Mouse (Mus musculus) ES-Bruce4 (cell line): ENCODE results near the gene Disc1. TPM values are rescaled to one million over a fixed set of nuclear protein-coding genes. Genes with fewer than 3 reads are reported as not detected.

Experiments used
- H3K27ac ChIP-seq: 2 replicates; pipeline ENCODE4 v1.5.1; 2012; ENCODE audit warnings: low read length, inconsistent platforms; ENCODE audit not compliant: insufficient read depth
- H3K27me3 ChIP-seq: 2 replicates; pipeline ENCODE4 v1.6.1; 2012; ENCODE audit warnings: mild to moderate bottlenecking, low read length, inconsistent platforms; ENCODE audit not compliant: control insufficient read depth, poor library complexity, insufficient read depth, severe bottlenecking
- H3K36me3 ChIP-seq: 2 replicates; pipeline ENCODE4 v1.6.1; 2012; ENCODE audit warnings: inconsistent platforms, mild to moderate bottlenecking, low read length, moderate library complexity; ENCODE audit not compliant: control insufficient read depth, poor library complexity, insufficient read depth, severe bottlenecking
- H3K4me1 ChIP-seq: one replicate; pipeline ENCODE4 v1.8.1; 2011; ENCODE audit warnings: low read length; ENCODE audit not compliant: control insufficient read depth, insufficient read depth
- H3K4me3 ChIP-seq: 2 replicates; pipeline ENCODE4 v1.5.1; 2011; ENCODE audit warnings: low read depth, mild to moderate bottlenecking, low read length
- H3K9ac ChIP-seq: 2 replicates; pipeline ENCODE4 v1.6.1; 2012; ENCODE audit warnings: low read depth, mild to moderate bottlenecking, inconsistent platforms; ENCODE audit not compliant: poor library complexity, severe bottlenecking
- H3K9me3 ChIP-seq: replicated peaks from 2 replicates; pipeline ENCODE4 v1.6.1; 2012; ENCODE audit warnings: mild to moderate bottlenecking, low read length, inconsistent platforms; ENCODE audit not compliant: control insufficient read depth, poor library complexity, insufficient read depth, severe bottlenecking
- CTCF ChIP-seq: IDR thresholded peaks from one replicate; pipeline ENCODE4 v1.8.1; 2011; ENCODE audit warnings: low read depth, low read length
- EP300 ChIP-seq: IDR thresholded peaks from 2 replicates; pipeline ENCODE4 v1.6.1; 2011; ENCODE audit warnings: low read depth, low read length; ENCODE audit not compliant: insufficient read depth
- POLR2A ChIP-seq: IDR thresholded peaks from one replicate; pipeline ENCODE4 v1.8.1; 2011; ENCODE audit warnings: low read length; ENCODE audit not compliant: insufficient read depth
- polyA plus RNA-seq: library from polyadenylated mRNA; stranded (reverse); fragments of >200 nt; gene quantifications from 2 replicates; pipeline ENCODE4 v1.2.4, GENCODE M21; 2011; ENCODE audit warnings: low read depth; ENCODE audit not compliant: missing spikeins, insufficient read depth, insufficient read length

The Disc1 gene
- polyA plus RNA-seq, 1 experiment = not detected

DNA sequence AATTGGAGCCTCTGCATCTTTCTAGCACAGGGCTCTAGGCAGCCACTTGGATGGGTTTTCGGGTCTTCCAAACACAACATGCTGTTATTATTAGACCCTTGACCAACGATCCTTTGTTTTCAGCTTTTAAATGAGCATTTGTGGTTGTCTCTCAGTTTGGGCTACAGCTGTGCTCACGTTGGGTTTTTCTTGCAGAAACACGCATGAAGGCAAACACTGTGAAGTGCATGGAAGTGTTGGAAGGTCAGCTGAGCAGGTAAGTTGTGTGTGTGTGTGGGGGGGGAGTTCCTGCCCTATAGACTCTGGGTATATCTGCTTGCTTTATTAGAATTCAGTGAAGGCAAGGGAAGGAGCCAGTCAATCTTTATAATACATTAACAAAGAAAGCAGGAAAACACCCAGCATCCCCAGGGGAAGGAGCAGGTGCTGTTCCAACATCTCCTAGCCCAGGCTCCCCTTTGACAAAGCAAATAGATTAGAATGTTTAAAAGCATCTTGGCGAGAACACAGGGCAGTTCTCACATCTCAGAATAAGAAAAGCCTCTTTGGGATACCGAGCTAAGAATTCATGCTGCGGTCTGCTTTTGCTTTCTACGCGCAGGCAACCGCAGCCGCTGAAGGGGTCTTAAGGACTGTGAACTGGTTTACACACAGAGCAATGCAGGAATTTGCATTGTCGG is 164.0 kb downstream of the Disc1 start:
- Histone ChIP-seq H3K9me3 (no peaks in the 10 kb centered on the region), H3K4me3 (no peak overlapping the region), H3K4me1 (no peaks in the 10 kb centered on the region), H3K9ac (no peak overlapping the region), H3K27ac (no peak overlapping the region), H3K36me3 (no peaks in the 10 kb centered on the region), H3K27me3 (no peaks in the 10 kb centered on the region)
- no peak for TF ChIP-seq POLR2A
- no peak for TF ChIP-seq CTCF
- no peak for TF ChIP-seq EP300

DNA sequence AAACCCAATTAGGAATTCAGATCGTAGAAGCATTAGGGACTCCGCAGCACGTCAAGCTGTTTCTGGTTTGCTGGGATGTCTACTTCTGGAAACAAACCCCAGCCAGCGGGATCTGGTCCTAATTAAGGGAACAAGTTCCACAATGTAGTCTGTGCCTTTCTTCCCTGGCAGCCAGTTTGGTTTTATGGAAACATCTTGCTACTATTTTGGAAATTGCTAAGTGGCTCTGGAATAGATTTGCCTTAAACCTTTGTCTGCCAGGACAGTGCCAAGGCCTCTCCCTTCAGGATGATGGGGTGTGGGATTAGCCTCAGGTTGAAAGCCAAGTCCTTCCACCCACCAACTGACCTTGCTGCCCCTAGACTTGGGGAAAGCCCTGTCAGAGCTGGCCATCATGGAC is 164.7 kb downstream of the Disc1 start:
- TF ChIP-seq CTCF = no peak
- no peak for TF ChIP-seq EP300
- TF ChIP-seq POLR2A = no peak

DNA sequence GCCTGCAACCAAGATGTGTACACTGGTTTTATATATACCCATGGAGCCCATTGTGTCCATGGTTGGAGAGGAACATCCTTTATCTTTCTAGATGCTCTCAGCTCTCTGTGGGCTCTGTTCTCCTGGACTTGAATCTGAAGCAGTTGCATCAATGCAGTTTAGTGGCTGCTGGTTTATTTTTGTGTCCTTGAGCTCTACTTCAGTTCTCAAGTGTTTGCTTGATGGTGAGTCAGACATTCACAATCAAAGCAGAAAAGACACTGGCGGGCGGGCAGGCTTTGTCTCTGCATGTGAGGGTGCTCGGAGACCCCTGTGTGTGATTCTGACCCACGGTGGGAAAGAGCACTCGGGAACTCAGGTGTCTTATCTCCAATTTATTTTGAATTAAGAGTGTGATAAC is 166.6 kb downstream of the Disc1 start:
- Histone ChIP-seq H3K27ac (no peak overlapping the region), H3K9ac (no peak overlapping the region), H3K27me3 (no peaks in the 10 kb centered on the region), H3K4me1 (no peaks in the 10 kb centered on the region), H3K9me3 (no peaks in the 10 kb centered on the region), H3K36me3 (no peaks in the 10 kb centered on the region), H3K4me3 (no peak overlapping the region)
- TF ChIP-seq EP300 (no peak), POLR2A (no peak), CTCF (no peak)

More for the DNA sequence above, 164.7 kb downstream of the Disc1 start:
- Histone ChIP-seq H3K9ac (no peak overlapping the region), H3K4me3 (no peak overlapping the region), H3K9me3 (no peaks in the 10 kb centered on the region), H3K27ac (no peak overlapping the region), H3K4me1 (no peaks in the 10 kb centered on the region), H3K27me3 (no peaks in the 10 kb centered on the region), H3K36me3 (no peaks in the 10 kb centered on the region)

DNA sequence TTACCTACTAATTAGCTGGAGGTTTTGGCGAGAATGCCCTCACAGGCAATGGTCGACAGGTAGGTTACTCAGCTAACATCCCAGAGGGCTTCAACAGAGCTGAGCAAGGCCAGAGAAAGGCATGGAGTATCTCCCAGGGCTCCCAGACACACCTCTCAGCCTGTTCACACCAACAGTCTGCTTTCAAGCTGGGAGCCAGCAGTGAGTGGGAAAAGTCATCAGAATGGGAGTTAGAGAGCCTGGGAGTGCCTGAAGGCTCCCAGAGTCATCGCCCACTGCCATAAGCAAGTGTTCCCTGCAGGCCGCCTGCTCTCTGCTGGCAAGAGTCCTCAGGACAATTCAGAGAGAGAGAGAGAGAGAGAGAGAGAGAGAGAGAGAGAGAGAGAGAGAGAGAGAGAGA is 167.1 kb downstream of the Disc1 start:
- no peak overlapping the region for H3K4me3 ChIP-seq
- H3K4me1 ChIP-seq = no peaks in the 10 kb centered on the region
- no peaks in the 10 kb centered on the region for H3K36me3 ChIP-seq
- no peak for TF ChIP-seq CTCF
- H3K9ac ChIP-seq = no peak overlapping the region
- no peak overlapping the region for H3K27ac ChIP-seq
- no peaks in the 10 kb centered on the region for H3K9me3 ChIP-seq
- H3K27me3 ChIP-seq = no peaks in the 10 kb centered on the region

DNA sequence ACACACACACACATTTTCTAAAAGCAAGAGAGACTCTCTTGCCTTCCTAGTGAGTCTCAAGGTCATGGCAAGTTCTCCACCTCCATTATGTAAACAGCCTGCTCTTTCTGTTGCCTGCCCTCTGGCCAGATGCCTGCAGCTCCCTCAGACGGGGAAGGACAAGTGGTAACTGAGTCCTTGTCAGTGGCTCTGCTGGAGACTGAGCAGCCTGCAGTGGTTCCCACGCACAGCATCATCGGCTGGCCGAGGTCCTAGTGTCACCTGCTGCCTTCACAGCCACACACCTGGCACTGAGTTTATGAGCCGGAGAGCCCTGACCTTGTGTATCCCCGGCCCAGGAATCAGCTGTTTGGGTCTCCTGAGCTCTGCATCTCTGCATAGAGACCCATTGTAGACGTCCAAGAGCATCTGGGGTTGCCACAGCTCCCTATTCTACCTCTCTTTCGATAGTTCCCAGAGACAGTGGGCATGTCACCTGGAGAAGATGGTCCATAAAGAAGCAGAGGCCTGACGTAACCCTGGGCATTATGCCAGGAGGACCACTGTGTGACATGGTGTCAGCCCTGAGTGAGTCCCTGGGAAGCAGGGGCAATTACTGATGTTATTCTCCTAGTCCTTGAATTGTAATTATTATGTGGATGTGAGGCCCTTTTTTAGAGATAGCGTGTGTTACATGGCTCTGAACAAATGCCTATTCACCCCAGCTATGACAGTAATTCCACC is 169.2 kb downstream of the Disc1 start:
- H3K27me3 ChIP-seq = no peaks in the 10 kb centered on the region

DNA sequence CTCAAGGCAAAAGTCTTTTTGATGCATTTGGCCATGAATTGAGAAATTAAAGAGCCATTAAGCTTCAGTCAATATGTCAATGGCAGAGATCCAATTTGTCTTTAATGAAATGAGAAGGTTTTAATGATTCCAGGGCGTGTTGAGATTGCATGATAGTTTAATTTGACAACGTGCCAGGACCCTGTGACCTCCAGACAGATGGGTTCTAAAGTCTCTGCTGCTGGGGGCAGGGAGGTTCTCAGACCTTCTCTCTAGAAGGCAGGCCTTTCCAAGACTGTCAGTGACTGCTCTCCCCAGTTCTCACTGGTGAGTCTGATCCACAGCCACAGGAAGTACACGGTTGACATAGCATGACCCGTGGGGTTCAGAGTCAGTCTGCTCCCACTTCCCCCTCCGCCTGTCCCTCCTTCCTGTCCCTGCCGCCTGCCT is 170.3 kb downstream of the Disc1 start:
- TF ChIP-seq EP300 (no peak), CTCF (no peak)
- no peak overlapping the region; the same call in 1 of the 2 replicates for H3K4me3 ChIP-seq
- no peaks in the 10 kb centered on the region for H3K4me1 ChIP-seq
- no peaks in the 10 kb centered on the region for H3K9me3 ChIP-seq
- no peak overlapping the region for H3K9ac ChIP-seq
- H3K36me3 ChIP-seq = no peaks in the 10 kb centered on the region
- no peaks in the 10 kb centered on the region for H3K27me3 ChIP-seq
- H3K27ac ChIP-seq = no peak overlapping the region

More for the DNA sequence above, 169.2 kb downstream of the Disc1 start:
- no peaks in the 10 kb centered on the region for H3K9me3 ChIP-seq
- no peak overlapping the region for H3K27ac ChIP-seq
- H3K4me1 ChIP-seq = no peaks in the 10 kb centered on the region
- TF ChIP-seq CTCF = no peak
- TF ChIP-seq POLR2A = no peak
- 0 out of 2 replicates have a peak, but pooled peaks have one; percentile 62 for TF ChIP-seq EP300
- H3K9ac ChIP-seq = no peak overlapping the region
- no peaks in the 10 kb centered on the region for H3K36me3 ChIP-seq
- no peak overlapping the region for H3K4me3 ChIP-seq
